Mouse (Mus musculus): ENCODE data around the gene Utf1. TPM values are rescaled to one million over a fixed set of nuclear protein-coding genes. Genes with fewer than 3 reads are reported as not detected.

Gene Utf1
- polyA plus RNA-seq (2012; rRNA removed) = not detected in 2 replicates

DNA sequence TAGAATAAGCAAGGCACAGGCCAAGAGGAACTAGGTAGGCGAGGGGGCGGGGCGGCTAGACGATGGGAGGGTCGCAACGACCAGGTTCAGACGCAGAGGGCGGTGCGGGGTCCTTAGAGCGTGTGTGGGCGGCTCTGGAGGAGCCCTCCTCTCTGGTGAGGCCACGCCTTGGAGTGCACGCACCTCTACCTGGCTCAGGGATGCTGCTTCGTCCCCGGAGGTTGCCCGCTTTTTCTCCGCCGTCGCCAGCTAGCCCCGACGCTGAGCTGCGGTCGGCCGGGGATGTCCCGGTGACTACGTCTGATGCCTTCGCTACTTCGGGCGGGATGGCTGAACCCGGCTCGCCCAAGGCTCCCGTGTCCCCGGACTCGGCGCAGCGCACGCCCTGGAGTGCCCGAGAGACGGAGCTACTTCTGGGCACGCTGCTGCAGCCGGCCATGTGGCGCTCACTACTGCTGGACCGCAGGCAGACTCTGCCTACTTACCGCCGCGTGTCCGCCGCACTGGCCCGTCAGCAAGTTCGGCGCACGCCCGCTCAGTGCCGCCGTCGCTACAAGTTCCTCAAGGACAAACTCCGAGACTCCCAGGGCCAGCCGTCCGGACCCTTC is at the start of gene Utf1:
TSS of gene Utf1 (plus strand) at position 116 of the 608 bp plus-strand sequence.

GRCm38 (mm10) chr7:139894655-139895557 is 48.7 kb upstream of the Utf1 start, which contains the start of gene Kndc1:
Gene Kndc1, plus strand, starts transcription at chr7:139894696.

GRCm38 (mm10) chr7:139978278-139978892 is 34.8 kb downstream of the Utf1 start, which contains the start of gene 6430531B16Rik:
Gene 6430531B16Rik, minus strand, starts transcription at chr7:139978755.

GRCm38 (mm10) chr7:139992406-139992805 is 48.8 kb downstream of the Utf1 start, which contains the start of gene Adam8:
Gene Adam8, minus strand, starts transcription at chr7:139992562.

Other genes with a start within 250 kb of the Utf1 start
- gene Adgra1, start 109.6 kb upstream of the Utf1 start, polyA plus RNA-seq (2012; rRNA removed) = 9.0 and 9.2 TPM in 2 replicates
- gene Kndc1, start 49.1 kb upstream of the Utf1 start, polyA plus RNA-seq (2012; rRNA removed) = 27.3 and 29.5 TPM in 2 replicates
- 0.93 and 0.99 TPM in 2 replicates for gene 6430531B16Rik, start 35.0 kb downstream of the Utf1 start, polyA plus RNA-seq (2012; rRNA removed)
- gene Adam8, start 48.8 kb downstream of the Utf1 start, polyA plus RNA-seq (2012; rRNA removed) = 8.9 and 10.1 TPM in 2 replicates
- gene Zfp511, start 92.6 kb downstream of the Utf1 start, polyA plus RNA-seq (2012; rRNA removed) = 82.2 and 96.6 TPM in 2 replicates
- gene Tubgcp2, start 92.9 kb downstream of the Utf1 start, polyA plus RNA-seq (2012; rRNA removed) = 63.0 and 67.3 TPM in 2 replicates
- 0.57 and 0.93 TPM in 2 replicates for gene Msx3, start 105.3 kb downstream of the Utf1 start, polyA plus RNA-seq (2012; rRNA removed)
- gene Caly, start 138.8 kb downstream of the Utf1 start, polyA plus RNA-seq (2012; rRNA removed) = 359 and 381 TPM in 2 replicates
- 0.47 TPM in 1 of 2 replicates, not detected in the other for gene Prap1, start 149.6 kb downstream of the Utf1 start, polyA plus RNA-seq (2012; rRNA removed)
- 27.2 and 32.8 TPM in 2 replicates for gene Fuom, start 158.7 kb downstream of the Utf1 start, polyA plus RNA-seq (2012; rRNA removed)
- gene Paox, start 172.0 kb downstream of the Utf1 start, polyA plus RNA-seq (2012; rRNA removed) = 5.1 and 5.3 TPM in 2 replicates
- 84.5 and 97.6 TPM in 2 replicates for gene Echs1, start 172.7 kb downstream of the Utf1 start, polyA plus RNA-seq (2012; rRNA removed)
- 36.5 and 42.2 TPM in 2 replicates for gene Mtg1, start 193.8 kb downstream of the Utf1 start, polyA plus RNA-seq (2012; rRNA removed)
- gene Sprn, start 211.1 kb downstream of the Utf1 start, polyA plus RNA-seq (2012; rRNA removed) = 29.5 and 33.1 TPM in 2 replicates
- gene Olfr522, start 221.0 kb downstream of the Utf1 start, polyA plus RNA-seq (2012; rRNA removed) = not detected in 2 replicates
- not detected in 2 replicates for gene Olfr523, start 229.4 kb downstream of the Utf1 start, polyA plus RNA-seq (2012; rRNA removed)

All from central nervous system, embryonic 18 days (tissue).